Mouse (Mus musculus): ENCODE results near the gene Arhgef11. TPM values are rescaled to one million over a fixed set of nuclear protein-coding genes. Genes with fewer than 3 reads are reported as not detected.

Gene Arhgef11
- total RNA-seq, 2 experiments from 2014 or later, result 53.5 to 53.8 TPM

- intact Hi-C loops (cut with DNase I), result no loop called here
These were observed 42.5 kb downstream of the Arhgef11 start for GRCm38 (mm10) chr3:87659692-87660429.

DNA sequence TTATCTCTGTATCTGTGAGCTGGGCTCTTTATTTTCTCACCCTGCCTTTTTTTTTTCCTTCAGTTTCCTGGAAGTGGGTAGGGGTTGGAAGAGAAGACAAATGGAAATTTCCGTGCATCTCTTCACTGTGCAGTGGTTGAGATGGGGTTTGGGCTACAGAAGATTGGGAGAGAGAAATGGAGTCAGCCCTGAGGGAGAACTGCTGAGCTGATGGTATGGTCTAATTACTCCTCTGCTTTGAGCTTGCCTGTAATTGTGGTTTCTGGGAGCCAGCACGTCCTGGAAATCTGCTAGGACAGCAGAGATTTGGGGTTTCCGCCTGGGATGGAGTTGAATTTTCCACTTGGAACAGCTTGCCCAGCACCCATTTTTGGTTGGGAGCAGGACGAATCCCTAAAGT lies 43.1 kb downstream of the Arhgef11 start:
- intact Hi-C loops (cut with DNase I), result no loop called here

More at GRCm38 (mm10) chr3:87659692-87660429, 42.5 kb downstream of the Arhgef11 start:
- peak in 1 of 2 experiments; percentile 58 for DNase-seq (ENCODE audit: low spot score in 2 of 2)

DNA sequence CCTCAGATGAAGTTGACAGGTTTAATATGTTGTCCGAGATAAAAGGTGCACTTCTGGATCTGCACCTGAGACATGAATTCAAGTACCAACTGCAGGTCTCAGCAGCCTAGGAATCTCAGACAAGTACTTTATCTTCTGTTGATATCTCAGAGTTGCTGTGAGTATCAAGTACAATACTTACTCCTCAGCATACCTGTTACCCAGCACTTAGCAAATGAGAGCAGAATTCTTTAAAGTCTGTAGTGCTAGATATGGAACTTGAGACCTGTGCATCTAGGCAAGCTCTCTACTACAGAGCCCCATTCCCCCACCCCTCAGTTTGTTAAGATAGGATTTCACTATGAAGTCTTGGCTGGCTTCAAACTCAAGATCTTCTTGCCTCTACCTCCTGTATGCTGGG lies 43.9 kb downstream of the Arhgef11 start:
- intact Hi-C loops (cut with DNase I), result no loop called here
- no peak for DNase-seq (ENCODE audit: low spot score in 2 of 2)

More for the DNA sequence above, 43.1 kb downstream of the Arhgef11 start:
- DNase-seq (ENCODE audit: low spot score in 2 of 2), result no peak

DNA sequence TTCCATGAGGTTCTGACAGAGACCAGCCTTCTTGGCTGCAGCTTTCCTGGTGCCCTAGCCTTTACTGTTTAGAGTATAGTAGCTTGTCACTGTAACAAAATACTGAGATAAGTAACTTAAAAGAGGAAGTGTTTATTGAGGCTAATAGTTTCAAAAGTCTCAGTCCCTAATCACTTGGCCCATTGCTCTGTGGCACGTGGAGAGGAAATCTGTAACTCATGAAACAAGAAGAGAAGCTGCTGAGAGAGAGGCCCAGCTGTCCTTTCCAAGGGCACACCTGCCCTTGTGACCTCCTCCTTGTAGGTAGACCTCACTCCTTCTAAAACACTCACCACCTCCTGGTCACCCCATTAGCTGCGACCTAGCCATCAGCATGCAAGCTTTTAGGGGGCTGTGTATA lies 101.2 kb downstream of the Arhgef11 start:
- intact Hi-C loops (cut with DNase I), result no loop called here
- DNase-seq (ENCODE audit: low spot score in 2 of 2), result no peak

GRCm38 (mm10) chr3:87724556-87724955 lies 107.2 kb downstream of the Arhgef11 start:
- intact Hi-C loops (cut with DNase I), result no loop called here

GRCm38 (mm10) chr3:87725396-87726160 lies 108.2 kb downstream of the Arhgef11 start:
- DNase-seq (ENCODE audit: low spot score in 2 of 2), result no peak
- intact Hi-C loops (cut with DNase I), result no loop called here

More at GRCm38 (mm10) chr3:87724556-87724955, 107.2 kb downstream of the Arhgef11 start:
- no peak for DNase-seq (ENCODE audit: low spot score in 2 of 2)

- intact Hi-C loops (cut with DNase I), result no loop called here
- DNase-seq (ENCODE audit: low spot score in 2 of 2), result no peak
These were observed 108.8 kb downstream of the Arhgef11 start for GRCm38 (mm10) chr3:87726191-87726590.

DNA sequence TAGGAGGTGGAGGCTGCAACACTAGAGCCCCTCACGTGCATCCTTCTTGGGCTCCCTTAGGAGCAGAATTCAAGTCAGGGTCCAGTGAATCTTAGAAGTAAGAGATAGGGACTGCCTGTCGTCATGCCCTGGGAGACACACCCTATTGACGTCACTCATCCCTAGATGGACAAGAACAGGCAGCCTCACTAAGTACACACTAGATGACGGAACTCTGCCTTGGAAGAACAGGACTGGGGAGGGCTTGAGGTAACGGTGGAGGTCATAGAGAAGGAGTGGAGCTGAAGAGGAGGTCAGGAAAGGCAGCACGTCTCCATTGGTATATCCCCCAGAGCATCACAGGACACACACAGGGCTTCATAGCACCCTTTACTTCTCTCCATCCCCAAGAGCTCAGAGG lies 111.3 kb downstream of the Arhgef11 start:
- intact Hi-C loops (cut with DNase I), result no loop called here
- no peak for DNase-seq (ENCODE audit: low spot score in 2 of 2)

- DNase-seq (ENCODE audit: low spot score in 2 of 2), result no peak
- intact Hi-C loops (cut with DNase I), result no loop called here
These were observed 115.7 kb downstream of the Arhgef11 start for GRCm38 (mm10) chr3:87733098-87733497.

DNA sequence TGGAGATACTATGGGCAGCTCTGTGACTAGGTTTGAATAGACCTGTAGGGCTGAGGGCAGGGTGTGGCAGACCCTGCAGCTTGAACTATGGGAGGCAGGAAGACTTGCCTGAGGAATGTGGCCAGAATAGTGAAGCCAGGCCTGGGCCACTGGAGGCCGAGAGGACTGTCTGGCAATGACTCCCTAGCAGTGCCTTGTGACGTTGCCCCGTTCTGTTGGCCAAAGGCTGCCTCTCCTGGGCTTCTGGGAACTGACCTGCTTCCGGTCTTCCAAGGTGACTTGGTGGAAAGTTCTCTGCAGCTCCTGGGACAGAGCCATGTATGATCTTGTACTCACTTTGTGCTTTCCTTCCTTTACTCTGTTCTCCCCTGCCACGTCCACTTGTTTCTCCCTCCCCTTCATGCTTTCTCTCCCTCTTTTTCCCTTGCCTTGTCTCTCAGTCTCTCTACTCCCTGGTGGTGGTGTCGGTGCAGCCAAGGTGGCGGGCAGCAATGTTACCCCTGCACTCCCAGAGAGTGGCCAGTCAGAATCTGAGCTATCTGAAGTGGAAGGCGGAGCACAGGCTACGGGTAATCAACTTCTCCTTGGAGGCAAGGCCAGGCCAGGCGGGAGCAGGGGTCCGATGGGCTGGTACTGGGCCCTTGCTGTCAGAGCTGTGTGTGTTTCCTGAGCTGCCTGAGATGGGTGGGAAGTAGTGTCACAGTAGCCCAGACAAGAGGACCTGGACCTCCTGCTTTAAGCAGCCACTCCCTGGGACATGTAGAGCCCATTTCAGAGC lies 116.8 kb downstream of the Arhgef11 start:
- intact Hi-C loops (cut with DNase I), result no loop called here
- no peak for DNase-seq (ENCODE audit: low spot score in 2 of 2)

DNA sequence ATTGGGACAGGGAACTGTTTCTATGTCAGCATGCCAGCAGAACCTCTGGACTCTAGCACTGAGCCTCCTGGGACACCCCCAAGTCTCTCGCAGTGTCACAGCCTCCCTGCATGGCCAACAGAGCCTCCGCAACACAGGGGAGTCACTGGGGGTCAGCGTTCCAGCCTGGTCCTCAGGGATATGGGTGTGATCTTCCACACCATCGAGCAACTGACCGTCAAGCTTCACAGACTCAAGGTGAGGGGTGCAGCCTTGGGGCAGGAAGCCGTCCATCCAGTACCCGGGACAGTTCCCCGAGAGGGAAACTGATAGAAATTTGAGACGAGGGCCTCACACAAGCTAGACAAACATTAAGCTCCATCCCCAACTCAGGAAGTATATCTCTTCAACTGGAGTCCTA lies 118.0 kb downstream of the Arhgef11 start:
- intact Hi-C loops (cut with DNase I), result no loop called here
- DNase-seq (ENCODE audit: low spot score in 2 of 2), result no peak

DNA sequence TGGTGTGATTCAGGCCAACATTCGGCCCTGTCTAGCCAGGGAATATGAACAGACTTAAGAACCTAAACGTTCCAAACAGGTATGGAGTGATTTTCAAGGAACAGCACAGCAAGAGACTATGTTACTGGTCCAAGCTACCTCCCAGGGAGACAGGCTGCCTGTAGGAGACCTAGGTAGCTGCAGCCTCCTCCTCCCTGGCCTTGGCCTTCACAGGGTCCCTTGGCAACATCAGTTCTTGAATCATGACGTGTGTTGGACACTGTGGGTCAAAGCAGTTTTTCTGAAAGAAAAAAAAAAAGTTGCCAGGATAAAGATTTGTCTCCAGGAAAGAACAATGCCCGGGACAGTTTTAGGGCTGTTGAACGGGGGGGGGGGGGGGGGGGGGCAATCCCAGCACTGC lies 121.5 kb downstream of the Arhgef11 start:
- intact Hi-C loops (cut with DNase I), result no loop called here
- DNase-seq (ENCODE audit: low spot score in 2 of 2), result no peak

- intact Hi-C loops (cut with DNase I), result no loop called here
- DNase-seq (ENCODE audit: low spot score in 2 of 2), result no peak
These were observed 124.7 kb downstream of the Arhgef11 start for GRCm38 (mm10) chr3:87742013-87742412.

- intact Hi-C loops (cut with DNase I), result no loop called here
- no peak for DNase-seq (ENCODE audit: low spot score in 2 of 2)
These were observed 125.4 kb downstream of the Arhgef11 start for GRCm38 (mm10) chr3:87742735-87743134.

GRCm38 (mm10) chr3:87743927-87744326 lies 126.6 kb downstream of the Arhgef11 start:
- intact Hi-C loops (cut with DNase I), result no loop called here
- no peak for DNase-seq (ENCODE audit: low spot score in 2 of 2)

GRCm38 (mm10) chr3:87745036-87745659 lies 127.8 kb downstream of the Arhgef11 start:
- DNase-seq (ENCODE audit: low spot score in 2 of 2), result no peak
- intact Hi-C loops (cut with DNase I), result no loop called here

DNA sequence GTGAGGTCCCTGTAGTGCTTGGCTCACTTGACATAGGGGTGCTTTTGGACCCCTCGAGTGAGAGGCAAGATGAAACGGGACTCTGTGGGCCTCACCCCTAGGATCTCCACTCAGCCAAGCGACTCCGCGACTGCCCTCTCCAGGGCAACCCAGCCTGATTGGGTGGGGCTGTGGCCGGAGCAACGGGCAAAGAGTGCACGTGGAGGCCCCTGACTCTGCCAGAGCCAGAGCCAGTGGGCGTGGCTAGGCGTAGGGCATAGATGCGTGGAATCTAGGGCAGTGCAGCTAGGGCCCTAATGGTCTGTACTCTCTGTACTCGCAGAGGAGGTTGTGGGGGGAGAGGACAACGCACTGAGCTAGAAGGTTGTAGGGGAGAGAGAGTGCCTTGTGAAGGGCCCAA lies 131.1 kb downstream of the Arhgef11 start, which contains the start of gene Lrrc71:
TSS of gene Lrrc71 (minus strand) at position 195 of the 400 bp plus-strand sequence.
- DNase-seq (ENCODE audit: low spot score in 2 of 2), result no peak
- intact Hi-C loops (cut with DNase I), result no loop called here

- peak; percentile 50 to 61 for DNase-seq (ENCODE audit: low spot score in 2 of 2)
- intact Hi-C loops (cut with DNase I), result no loop called here
These were observed 131.7 kb downstream of the Arhgef11 start for GRCm38 (mm10) chr3:87749036-87749435.

- intact Hi-C loops (cut with DNase I), result no loop called here
These were observed 132.6 kb downstream of the Arhgef11 start for GRCm38 (mm10) chr3:87749977-87750376.

More at GRCm38 (mm10) chr3:87749977-87750376, 132.6 kb downstream of the Arhgef11 start:
- DNase-seq (ENCODE audit: low spot score in 2 of 2), result no peak

Data from left cerebral cortex, postnatal 14 days (tissue).